Comparison of ENCODE assay signal across 8 mouse cellular contexts in the genomic region with DNA sequence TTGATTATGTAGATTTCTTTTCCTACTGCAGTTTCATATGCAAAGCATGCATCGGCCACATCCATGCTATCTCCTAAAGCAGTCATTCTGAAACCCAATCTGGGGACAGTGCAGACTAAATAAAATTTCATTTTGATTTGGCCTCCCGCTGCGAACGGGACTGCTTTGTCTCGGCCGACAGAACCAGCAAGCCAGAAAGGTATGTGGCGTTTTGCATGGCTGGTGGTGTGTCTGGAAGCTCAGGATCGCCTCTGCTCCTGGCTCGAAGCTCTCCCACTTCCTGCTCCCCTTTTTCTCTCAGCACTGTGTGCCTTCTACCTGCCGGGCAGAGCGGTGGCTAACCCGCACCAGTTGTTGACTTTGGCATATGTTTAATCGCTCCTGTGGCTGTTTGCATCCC.
DNase-seq lines count a peak whose midpoint lies in the region; ATAC-seq and TF ChIP-seq lines count a peak whose summit lies in the region.

No protein-coding gene starts in this region.

- H3K9ac ChIP-seq in heart, postnatal 0 days (replicated peaks; ENCODE audit: low read depth, low read length), result no peak overlapping the region
- peak overlapping the region; percentile 52; the same call in 1 of the 2 replicates for H3K9ac ChIP-seq in embryonic facial prominence, embryonic 14.5 days (ENCODE audit: low read depth, low read length)
- H3K9ac ChIP-seq in kidney, embryonic 15.5 days, result no peak overlapping the region
- H3K9ac ChIP-seq in neural tube, embryonic 11.5 days (ENCODE audit: low read length), result peak overlapping the region; percentile 50

- H3K27me3 ChIP-seq in heart, postnatal 0 days (ENCODE audit: control insufficient read depth, insufficient read depth, low read length), result no peaks in the 10 kb centered on the region
- H3K27me3 ChIP-seq in embryonic facial prominence, embryonic 14.5 days (replicated peaks; ENCODE audit: control insufficient read depth, insufficient read depth, low read length), result 0 out of 2 replicates have a peak, but pooled peaks cover 3% of the 10 kb centered on the region
- 0 out of 2 replicates have a peak, but pooled peaks cover 3% of the 10 kb centered on the region for H3K27me3 ChIP-seq in kidney, embryonic 15.5 days
- H3K27me3 ChIP-seq in neural tube, embryonic 11.5 days (ENCODE audit: control insufficient read depth, insufficient read depth, low read length), result no peaks in the 10 kb centered on the region

- no peaks in the 10 kb centered on the region for H3K9me3 ChIP-seq in heart, postnatal 0 days (replicated peaks; ENCODE audit: control insufficient read depth, low read length)
- no peaks in the 10 kb centered on the region for H3K9me3 ChIP-seq in embryonic facial prominence, embryonic 14.5 days (ENCODE audit: control insufficient read depth, low read length)
- no peaks in the 10 kb centered on the region for H3K9me3 ChIP-seq in kidney, embryonic 15.5 days (replicated peaks)
- no peaks in the 10 kb centered on the region for H3K9me3 ChIP-seq in neural tube, embryonic 11.5 days (ENCODE audit: control insufficient read depth, low read length)

- intact Hi-C loops in heart, postnatal 36 days (cut with DNase I), result no loop called here

- peak overlapping the region; percentile 22 for H3K4me3 ChIP-seq in heart, postnatal 0 days (ENCODE audit: low read depth, low read length)
- H3K4me3 ChIP-seq in embryonic facial prominence, embryonic 14.5 days (ENCODE audit: low read depth, low read length), result peak overlapping the region; percentile 31
- H3K4me3 ChIP-seq in kidney, embryonic 15.5 days (replicated peaks), result 0 out of 2 replicates have a peak overlapping the region, but pooled peaks have one; percentile 7
- no peak overlapping the region for H3K4me3 ChIP-seq in neural tube, embryonic 11.5 days (ENCODE audit: low read depth, low read length)

- no peak overlapping the region for H3K27ac ChIP-seq in heart, postnatal 0 days (ENCODE audit: low read depth)
- H3K27ac ChIP-seq in embryonic facial prominence, embryonic 14.5 days (replicated peaks; ENCODE audit: low read depth, low read length), result no peak overlapping the region; the same call in 1 of the 2 replicates
- 0 out of 2 replicates have a peak overlapping the region, but pooled peaks have one; percentile 3 for H3K27ac ChIP-seq in kidney, embryonic 15.5 days
- no peak overlapping the region for H3K27ac ChIP-seq in neural tube, embryonic 11.5 days (ENCODE audit: low read depth, low read length)

- peak overlapping the region; percentile 46 for H3K4me2 ChIP-seq in heart, postnatal 0 days (ENCODE audit: low read depth, low read length)
- H3K4me2 ChIP-seq in embryonic facial prominence, embryonic 14.5 days (ENCODE audit: low read depth, low read length), result peak overlapping the region; percentile 57
- peak overlapping the region; percentile 48 for H3K4me2 ChIP-seq in kidney, embryonic 15.5 days
- H3K4me2 ChIP-seq in neural tube, embryonic 11.5 days (ENCODE audit: low read depth), result peak overlapping the region; percentile 32

- no peak for ATAC-seq in heart, postnatal 0 days (ENCODE audit: insufficient read depth, low read depth)
- ATAC-seq in embryonic facial prominence, embryonic 14.5 days (ENCODE audit: low read depth), result no peak
- ATAC-seq in kidney, embryonic 15.5 days (replicated peaks; ENCODE audit: low FRiP score), result peak; percentile 53; the same call in 1 of the 2 replicates
- no peak for ATAC-seq in neural tube, embryonic 11.5 days (ENCODE audit: insufficient read depth, low FRiP score, low TSS enrichment)
- no peak for ATAC-seq in megakaryocyte-erythroid progenitor cell, adult 5-6 weeks (replicated peaks; ENCODE audit: low FRiP score, low TSS enrichment, poor library complexity, severe bottlenecking)

- H3K4me1 ChIP-seq in heart, postnatal 0 days (ENCODE audit: control insufficient read depth, insufficient read depth), result no peaks in the 10 kb centered on the region
- H3K4me1 ChIP-seq in embryonic facial prominence, embryonic 14.5 days (ENCODE audit: control insufficient read depth, insufficient read depth, low read length), result no peaks in the 10 kb centered on the region
- H3K4me1 ChIP-seq in kidney, embryonic 15.5 days, result peaks cover 28% of the 10 kb centered on the region
- H3K4me1 ChIP-seq in neural tube, embryonic 11.5 days (ENCODE audit: control insufficient read depth, insufficient read depth, low read length), result peaks cover 34% of the 10 kb centered on the region

- WGBS in heart, postnatal 0 days, result 7% methylated on average over 13 of the region's 13 CpGs
- WGBS in embryonic facial prominence, embryonic 14.5 days, result 3% methylated on average over 13 of the region's 13 CpGs
- WGBS in kidney, embryonic 15.5 days, result 7% methylated on average over 13 of the region's 13 CpGs
- 18% methylated on average over 13 of the region's 13 CpGs for WGBS in neural tube, embryonic 11.5 days

- no peak for TF ChIP-seq CTCF in heart, postnatal 0 days (IDR thresholded peaks at IDR 0.05; ENCODE audit: low read depth)

- TF ChIP-seq EP300 in heart, postnatal 0 days (IDR thresholded peaks at IDR 0.05; ENCODE audit: low read depth), result no peak

- H3K36me3 ChIP-seq in heart, postnatal 0 days (replicated peaks; ENCODE audit: control insufficient read depth, insufficient read depth, low read length), result no peaks in the 10 kb centered on the region
- no peaks in the 10 kb centered on the region for H3K36me3 ChIP-seq in embryonic facial prominence, embryonic 14.5 days (ENCODE audit: control insufficient read depth, insufficient read depth, low read length)
- no peaks in the 10 kb centered on the region for H3K36me3 ChIP-seq in kidney, embryonic 15.5 days
- no peaks in the 10 kb centered on the region for H3K36me3 ChIP-seq in neural tube, embryonic 11.5 days (ENCODE audit: control insufficient read depth, insufficient read depth, low read length)

- no peak for DNase-seq in heart, postnatal 0 days (ENCODE audit: low spot score)
- DNase-seq in heart, postnatal 36 days, result no peak
- peak; percentile 54 for DNase-seq in embryonic facial prominence, embryonic 14.5 days (ENCODE audit: low spot score)
- peak; percentile 26 for DNase-seq in neural tube, embryonic 11.5 days (ENCODE audit: low spot score)
- DNase-seq in adrenal gland, adult 8-10 months, result no peak
- no peak for DNase-seq in adrenal gland, adult 2 months

Comparison
In these comparisons a context has a peak if more than half of its experiments do, and no peak if none do; other contexts are left out.
1. DNase-seq: peak in embryonic facial prominence, embryonic 14.5 days (single experiment) and neural tube, embryonic 11.5 days (single experiment); none in heart, postnatal 0 days (single experiment), heart, postnatal 36 days (0 of 2), adrenal gland, adult 8-10 months (single experiment) and adrenal gland, adult 2 months (single experiment).
2. H3K9ac ChIP-seq: peak in embryonic facial prominence, embryonic 14.5 days (single experiment) and neural tube, embryonic 11.5 days (single experiment); none in heart, postnatal 0 days (single experiment) and kidney, embryonic 15.5 days (single experiment).
3. Peak in every context shown above with its lines, with median percentiles within 50 percentile points of each other: H3K4me2 ChIP-seq.